Mouse (Mus musculus): Measurements from ENCODE around the gene Olfr633. TPM values are rescaled to one million over a fixed set of nuclear protein-coding genes. Genes with fewer than 3 reads are reported as not detected.
"Not testable (repeated sequence)": the region's sequence is repeated elsewhere in the genome, so short reads cannot be mapped to it uniquely, and the experiment has no call there.

Gene Olfr633
- polyA plus RNA-seq, 1 experiment from 2014 or later = not detected

GRCm38 (mm10) chr7:103934264-103934663 is 10.0 kb upstream of the Olfr633 start, which contains the start of gene Olfr632:
Olfr632 (plus strand) TSS chr7:103934347.
- WGBS (ENCODE audit: insufficient replicate concordance) = 52% methylated on average over 2 of the region's 2 CpGs
- no peak for TF ChIP-seq EP300 (IDR thresholded peaks at IDR 0.05; ENCODE audit: low read depth)
- no peak for TF ChIP-seq CTCF (IDR thresholded peaks at IDR 0.05; ENCODE audit: low read depth)
- H3K4me3 ChIP-seq (ENCODE audit: low read depth, low read length) = no peak within 1 kb of the TSS
- H3K4me1 ChIP-seq (ENCODE audit: insufficient read depth) = no peaks in the 10 kb centered on the region
- DNase-seq (no peak), ATAC-seq (no peak)
- H3K36me3 ChIP-seq (replicated peaks; ENCODE audit: insufficient read depth, low read length) = no peaks in the 10 kb centered on the region
- H3K27me3 ChIP-seq (ENCODE audit: insufficient read depth, low read length) = no peaks in the 10 kb centered on the region
- H3K9me3 ChIP-seq (ENCODE audit: low read length) = no peaks in the 10 kb centered on the region
- no peak within 1 kb of the TSS for H3K4me2 ChIP-seq (ENCODE audit: low read depth, low read length)
- no peak within 1 kb of the TSS for H3K9ac ChIP-seq (replicated peaks)
- H3K27ac ChIP-seq (ENCODE audit: low read depth) = no peak within 1 kb of the TSS

- Histone ChIP-seq H3K27me3 (ENCODE audit: insufficient read depth, low read length) (no peaks in the 10 kb centered on the region), H3K4me3 (ENCODE audit: low read depth, low read length) (no peak overlapping the region), H3K36me3 (replicated peaks; ENCODE audit: insufficient read depth, low read length) (no peaks in the 10 kb centered on the region), H3K27ac (ENCODE audit: low read depth) (no peak overlapping the region), H3K9me3 (ENCODE audit: low read length) (no peaks in the 10 kb centered on the region), H3K4me2 (ENCODE audit: low read depth, low read length) (no peak overlapping the region), H3K4me1 (ENCODE audit: insufficient read depth) (no peaks in the 10 kb centered on the region), H3K9ac (replicated peaks) (no peak overlapping the region)
- whole genome bisulfite sequencing (ENCODE audit: insufficient replicate concordance) = 13% methylated on average over 2 of the region's 2 CpGs
- peak; percentile 69 for ATAC-seq
- DNase-seq = peak; percentile 86
- TF ChIP-seq EP300 (IDR thresholded peaks at IDR 0.05; ENCODE audit: low read depth) = peak; percentile 45
- TF ChIP-seq CTCF (IDR thresholded peaks at IDR 0.05; ENCODE audit: low read depth) = peak; percentile 93
Measured at GRCm38 (mm10) chr7:103942730-103943129, 1.5 kb upstream of the Olfr633 start.

GRCm38 (mm10) chr7:103966873-103967272 is 22.6 kb downstream of the Olfr633 start:
- not testable (repeated sequence) for H3K27ac ChIP-seq (ENCODE audit: low read depth); H3K36me3 ChIP-seq (replicated peaks; ENCODE audit: insufficient read depth, low read length); H3K4me3 ChIP-seq (ENCODE audit: low read depth, low read length); H3K9ac ChIP-seq (replicated peaks); H3K27me3 ChIP-seq (ENCODE audit: insufficient read depth, low read length); ATAC-seq; H3K4me2 ChIP-seq (ENCODE audit: low read depth, low read length); H3K4me1 ChIP-seq (ENCODE audit: insufficient read depth); H3K9me3 ChIP-seq (ENCODE audit: low read length); DNase-seq
- WGBS (ENCODE audit: insufficient replicate concordance) = 93% methylated on average over 22 of the region's 22 CpGs

GRCm38 (mm10) chr7:103970852-103971251 is 26.6 kb downstream of the Olfr633 start, which contains the start of gene Olfr635:
Olfr635 (plus strand) TSS chr7:103971152.
- ATAC-seq (no peak), DNase-seq (no peak)
- Histone ChIP-seq H3K27me3 (ENCODE audit: insufficient read depth, low read length) (no peaks in the 10 kb centered on the region), H3K4me1 (ENCODE audit: insufficient read depth) (no peaks in the 10 kb centered on the region), H3K9me3 (ENCODE audit: low read length) (no peaks in the 10 kb centered on the region), H3K4me2 (ENCODE audit: low read depth, low read length) (no peak within 1 kb of the TSS), H3K27ac (ENCODE audit: low read depth) (no peak within 1 kb of the TSS), H3K36me3 (replicated peaks; ENCODE audit: insufficient read depth, low read length) (no peaks in the 10 kb centered on the region), H3K9ac (replicated peaks) (no peak within 1 kb of the TSS), H3K4me3 (ENCODE audit: low read depth, low read length) (no peak within 1 kb of the TSS)
- 54% methylated on average over 1 of the region's 1 CpGs for WGBS (ENCODE audit: insufficient replicate concordance)
- no peak for TF ChIP-seq EP300 (IDR thresholded peaks at IDR 0.05; ENCODE audit: low read depth)
- no peak for TF ChIP-seq CTCF (IDR thresholded peaks at IDR 0.05; ENCODE audit: low read depth)

- DNase-seq (no peak), ATAC-seq (no peak)
- no peak overlapping the region for H3K9ac ChIP-seq (replicated peaks)
- no peaks in the 10 kb centered on the region for H3K27me3 ChIP-seq (ENCODE audit: insufficient read depth, low read length)
- no peaks in the 10 kb centered on the region for H3K36me3 ChIP-seq (replicated peaks; ENCODE audit: insufficient read depth, low read length)
- no peak overlapping the region for H3K4me3 ChIP-seq (ENCODE audit: low read depth, low read length)
- no peaks in the 10 kb centered on the region for H3K4me1 ChIP-seq (ENCODE audit: insufficient read depth)
- no peak overlapping the region for H3K27ac ChIP-seq (ENCODE audit: low read depth)
- H3K9me3 ChIP-seq (ENCODE audit: low read length) = no peaks in the 10 kb centered on the region
- no peak for TF ChIP-seq CTCF (IDR thresholded peaks at IDR 0.05; ENCODE audit: low read depth)
- TF ChIP-seq EP300 (IDR thresholded peaks at IDR 0.05; ENCODE audit: low read depth) = no peak
- no peak overlapping the region for H3K4me2 ChIP-seq (ENCODE audit: low read depth, low read length)
- WGBS (ENCODE audit: insufficient replicate concordance) = 29% methylated on average over 1 of the region's 1 CpGs
Measured at GRCm38 (mm10) chr7:103971782-103972181, 27.5 kb downstream of the Olfr633 start.

- H3K36me3 ChIP-seq (replicated peaks; ENCODE audit: insufficient read depth, low read length) = no peaks in the 10 kb centered on the region
- H3K4me3 ChIP-seq (ENCODE audit: low read depth, low read length) = no peak within 1 kb of the TSS
- no peak within 1 kb of the TSS for H3K27ac ChIP-seq (ENCODE audit: low read depth)
- H3K4me1 ChIP-seq (ENCODE audit: insufficient read depth) = no peaks in the 10 kb centered on the region
- no peaks in the 10 kb centered on the region for H3K27me3 ChIP-seq (ENCODE audit: insufficient read depth, low read length)
- H3K9me3 ChIP-seq (ENCODE audit: low read length) = no peaks in the 10 kb centered on the region
- ATAC-seq (no peak), DNase-seq (no peak)
- no peak for TF ChIP-seq CTCF (IDR thresholded peaks at IDR 0.05; ENCODE audit: low read depth)
- no peak within 1 kb of the TSS for H3K4me2 ChIP-seq (ENCODE audit: low read depth, low read length)
- no peak within 1 kb of the TSS for H3K9ac ChIP-seq (replicated peaks)
Measured at GRCm38 (mm10) chr7:103998446-103998845, 54.2 kb downstream of the Olfr633 start, which contains the start of gene Olfr638. Olfr638 (plus strand) TSS chr7:103998746.

Other genes with a start within 250 kb of the Olfr633 start
- gene Olfr243, start 229.8 kb upstream of the Olfr633 start, polyA plus RNA-seq (2015; fragmentation: Nextera tagmentation; extraction: Ambion mirVana) = not detected in 2 replicates
- not detected in 2 replicates for gene Olfr628, start 214.1 kb upstream of the Olfr633 start, polyA plus RNA-seq (2015; fragmentation: Nextera tagmentation; extraction: Ambion mirVana)
- 0.07 and 0.09 TPM in 2 replicates for gene Olfr629, start 199.5 kb upstream of the Olfr633 start, polyA plus RNA-seq (2015; fragmentation: Nextera tagmentation; extraction: Ambion mirVana)
- gene Olfr630, start 187.1 kb upstream of the Olfr633 start, polyA plus RNA-seq (2015; fragmentation: Nextera tagmentation; extraction: Ambion mirVana) = not detected in 2 replicates
- gene Olfr69, start 172.8 kb upstream of the Olfr633 start, polyA plus RNA-seq (2015; fragmentation: Nextera tagmentation; extraction: Ambion mirVana) = 0.04 TPM in 1 of 2 replicates, not detected in the other
- not detected in 2 replicates for gene Olfr68, start 164.7 kb upstream of the Olfr633 start, polyA plus RNA-seq (2015; fragmentation: Nextera tagmentation; extraction: Ambion mirVana)
- 0.02 TPM in 1 of 2 replicates, not detected in the other for gene Olfr67, start 152.6 kb upstream of the Olfr633 start, polyA plus RNA-seq (2015; fragmentation: Nextera tagmentation; extraction: Ambion mirVana)
- 16,738 and 17,184 TPM in 2 replicates for gene Hbb-bt, start 130.4 kb upstream of the Olfr633 start, polyA plus RNA-seq (2015; fragmentation: Nextera tagmentation; extraction: Ambion mirVana)
- 51,353 and 55,260 TPM in 2 replicates for gene Hbb-bs, start 116.3 kb upstream of the Olfr633 start, polyA plus RNA-seq (2015; fragmentation: Nextera tagmentation; extraction: Ambion mirVana)
- not detected in 2 replicates for gene Hbb-bh2, start 103.9 kb upstream of the Olfr633 start, polyA plus RNA-seq (2015; fragmentation: Nextera tagmentation; extraction: Ambion mirVana)
- gene Hbb-bh1, start 101.3 kb upstream of the Olfr633 start, polyA plus RNA-seq (2015; fragmentation: Nextera tagmentation; extraction: Ambion mirVana) = 1.8 and 2.5 TPM in 2 replicates
- gene Hbb-y, start 91.2 kb upstream of the Olfr633 start, polyA plus RNA-seq (2015; fragmentation: Nextera tagmentation; extraction: Ambion mirVana) = 5.5 and 5.6 TPM in 2 replicates
- not detected in 2 replicates for gene Olfr66, start 58.2 kb upstream of the Olfr633 start, polyA plus RNA-seq (2015; fragmentation: Nextera tagmentation; extraction: Ambion mirVana)
- gene Olfr64, start 50.0 kb upstream of the Olfr633 start, polyA plus RNA-seq (2015; fragmentation: Nextera tagmentation; extraction: Ambion mirVana) = not detected in 2 replicates
- not detected in 2 replicates for gene Olfr65, start 41.0 kb upstream of the Olfr633 start, polyA plus RNA-seq (2015; fragmentation: Nextera tagmentation; extraction: Ambion mirVana)
- not detected in 2 replicates for gene Olfr631, start 15.6 kb upstream of the Olfr633 start, polyA plus RNA-seq (2015; fragmentation: Nextera tagmentation; extraction: Ambion mirVana)
- 0.06 TPM in 1 of 2 replicates, not detected in the other for gene Olfr632, start 10.1 kb upstream of the Olfr633 start, polyA plus RNA-seq (2015; fragmentation: Nextera tagmentation; extraction: Ambion mirVana)
- gene Olfr635, start 26.7 kb downstream of the Olfr633 start, polyA plus RNA-seq (2015; fragmentation: Nextera tagmentation; extraction: Ambion mirVana) = not detected in 2 replicates
- gene Olfr638, start 54.3 kb downstream of the Olfr633 start, polyA plus RNA-seq (2015; fragmentation: Nextera tagmentation; extraction: Ambion mirVana) = not detected in 2 replicates
- not detected in 2 replicates for gene Olfr639, start 72.9 kb downstream of the Olfr633 start, polyA plus RNA-seq (2015; fragmentation: Nextera tagmentation; extraction: Ambion mirVana)
- gene Olfr640, start 81.1 kb downstream of the Olfr633 start, polyA plus RNA-seq (2015; fragmentation: Nextera tagmentation; extraction: Ambion mirVana) = not detected in 2 replicates
- gene Olfr641, start 91.0 kb downstream of the Olfr633 start, polyA plus RNA-seq (2015; fragmentation: Nextera tagmentation; extraction: Ambion mirVana) = not detected in 2 replicates
- gene Olfr642, start 108.2 kb downstream of the Olfr633 start, polyA plus RNA-seq (2015; fragmentation: Nextera tagmentation; extraction: Ambion mirVana) = not detected in 2 replicates
- gene 4930516K23Rik, start 117.0 kb downstream of the Olfr633 start, polyA plus RNA-seq (2015; fragmentation: Nextera tagmentation; extraction: Ambion mirVana) = not detected in 2 replicates
- gene Olfr644, start 127.4 kb downstream of the Olfr633 start, polyA plus RNA-seq (2015; fragmentation: Nextera tagmentation; extraction: Ambion mirVana) = not detected in 2 replicates
- not detected in 2 replicates for gene Olfr645, start 141.0 kb downstream of the Olfr633 start, polyA plus RNA-seq (2015; fragmentation: Nextera tagmentation; extraction: Ambion mirVana)
- not detected in 2 replicates for gene Olfr646, start 160.4 kb downstream of the Olfr633 start, polyA plus RNA-seq (2015; fragmentation: Nextera tagmentation; extraction: Ambion mirVana)
- not detected in 2 replicates for gene Ubqln5, start 185.4 kb downstream of the Olfr633 start, polyA plus RNA-seq (2015; fragmentation: Nextera tagmentation; extraction: Ambion mirVana)
- gene Olfr643, start 193.0 kb downstream of the Olfr633 start, polyA plus RNA-seq (2015; fragmentation: Nextera tagmentation; extraction: Ambion mirVana) = not detected in 2 replicates
- gene Ubqln3, start 198.8 kb downstream of the Olfr633 start, polyA plus RNA-seq (2015; fragmentation: Nextera tagmentation; extraction: Ambion mirVana) = not detected in 2 replicates
- not detected in 2 replicates for gene Ubqlnl, start 206.1 kb downstream of the Olfr633 start, polyA plus RNA-seq (2015; fragmentation: Nextera tagmentation; extraction: Ambion mirVana)
- not detected in 2 replicates for gene Olfm5, start 220.4 kb downstream of the Olfr633 start, polyA plus RNA-seq (2015; fragmentation: Nextera tagmentation; extraction: Ambion mirVana)
- not detected in 2 replicates for gene Olfr648, start 239.0 kb downstream of the Olfr633 start, polyA plus RNA-seq (2015; fragmentation: Nextera tagmentation; extraction: Ambion mirVana)

Measured in liver, postnatal 0 days (tissue).